Mouse (Mus musculus): ENCODE measurements around the gene Best2. TPM values are rescaled to one million over a fixed set of nuclear protein-coding genes. Genes with fewer than 3 reads are reported as not detected.

Gene Best2
- total and polyA plus RNA-seq, 2 experiments from 2014 or later: not detected

- Histone ChIP-seq H3K9me3 (replicated peaks; ENCODE audit: control insufficient read depth, low read length) (no peaks in the 10 kb centered on the region), H3K36me3 (replicated peaks; ENCODE audit: control insufficient read depth, insufficient read depth, low read length) (peaks cover 30% of the 10 kb centered on the region), H3K27me3 (ENCODE audit: control insufficient read depth, insufficient read depth, low read length) (no peaks in the 10 kb centered on the region), H3K4me1 (ENCODE audit: control insufficient read depth, insufficient read depth) (peaks cover 16% of the 10 kb centered on the region), H3K27ac (ENCODE audit: low read depth) (peak overlapping the region; percentile 43; the same call in 1 of the 2 replicates), H3K4me2 (ENCODE audit: low read depth, low read length) (no peak overlapping the region), H3K4me3 (ENCODE audit: low read depth, low read length) (no peak overlapping the region), H3K9ac (replicated peaks; ENCODE audit: low read depth, low read length) (no peak overlapping the region)
- no peak for TF ChIP-seq EP300 (IDR thresholded peaks at IDR 0.05; ENCODE audit: low read depth)
- peak; percentile 95 for TF ChIP-seq CTCF (IDR thresholded peaks at IDR 0.05; ENCODE audit: low read depth)
- DNase-seq (ENCODE audit: low spot score): peak; percentile 76
- WGBS: 45% methylated on average over 4 of the region's 4 CpGs
- ATAC-seq (ENCODE audit: insufficient read depth, low read depth): peak; percentile 13; the same call in 1 of the 2 replicates
Measured at GRCm38 (mm10) chr8:84973803-84974542, 40.4 kb downstream of the Best2 start.

DNA sequence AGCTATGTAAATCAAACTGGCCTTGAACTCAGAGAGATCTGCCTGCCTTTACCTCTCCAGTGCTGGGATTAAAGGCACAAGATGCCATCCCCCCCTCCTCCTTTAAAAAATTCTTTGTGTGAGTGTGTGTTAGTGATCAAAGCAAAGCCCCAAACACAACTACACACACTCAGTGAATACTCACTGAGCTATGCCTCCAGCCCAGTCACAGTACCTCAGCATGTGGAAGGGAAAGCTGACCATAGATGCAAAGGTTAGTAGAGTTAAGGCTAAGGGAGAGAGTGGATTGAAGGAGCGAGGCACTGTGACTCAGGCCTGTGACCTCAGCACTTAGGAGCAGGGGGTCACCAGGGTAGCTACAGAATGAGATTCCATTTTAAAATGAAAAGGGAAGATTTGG lies 41.3 kb downstream of the Best2 start:
- Histone ChIP-seq H3K9ac (replicated peaks; ENCODE audit: low read depth, low read length) (no peak overlapping the region), H3K4me1 (ENCODE audit: control insufficient read depth, insufficient read depth) (peaks cover 19% of the 10 kb centered on the region), H3K36me3 (replicated peaks; ENCODE audit: control insufficient read depth, insufficient read depth, low read length) (peaks cover 30% of the 10 kb centered on the region), H3K9me3 (replicated peaks; ENCODE audit: control insufficient read depth, low read length) (no peaks in the 10 kb centered on the region), H3K27me3 (ENCODE audit: control insufficient read depth, insufficient read depth, low read length) (no peaks in the 10 kb centered on the region), H3K27ac (ENCODE audit: low read depth) (peak overlapping the region; percentile 39; the same call in 1 of the 2 replicates), H3K4me3 (ENCODE audit: low read depth, low read length) (no peak overlapping the region), H3K4me2 (ENCODE audit: low read depth, low read length) (no peak overlapping the region)
- WGBS: 88% methylated on average over 1 of the region's 1 CpGs
- no peak for ATAC-seq (ENCODE audit: insufficient read depth, low read depth)
- DNase-seq (ENCODE audit: low spot score): no peak
- TF ChIP-seq EP300 (IDR thresholded peaks at IDR 0.05; ENCODE audit: low read depth) (no peak), CTCF (IDR thresholded peaks at IDR 0.05; ENCODE audit: low read depth) (no peak)

GRCm38 (mm10) chr8:84970913-84971312 lies 43.4 kb downstream of the Best2 start:
- Histone ChIP-seq H3K4me2 (ENCODE audit: low read depth, low read length) (peak overlapping the region; percentile 77), H3K4me1 (ENCODE audit: control insufficient read depth, insufficient read depth) (peaks cover 25% of the 10 kb centered on the region), H3K9me3 (replicated peaks; ENCODE audit: control insufficient read depth, low read length) (no peaks in the 10 kb centered on the region), H3K27ac (ENCODE audit: low read depth) (no peak overlapping the region), H3K9ac (replicated peaks; ENCODE audit: low read depth, low read length) (peak overlapping the region; percentile 84; the same call in 1 of the 2 replicates), H3K4me3 (ENCODE audit: low read depth, low read length) (no peak overlapping the region), H3K27me3 (ENCODE audit: control insufficient read depth, insufficient read depth, low read length) (no peaks in the 10 kb centered on the region), H3K36me3 (replicated peaks; ENCODE audit: control insufficient read depth, insufficient read depth, low read length) (peaks cover 30% of the 10 kb centered on the region)
- no peak for TF ChIP-seq EP300 (IDR thresholded peaks at IDR 0.05; ENCODE audit: low read depth)
- no peak for TF ChIP-seq CTCF (IDR thresholded peaks at IDR 0.05; ENCODE audit: low read depth)
- no peak for DNase-seq (ENCODE audit: low spot score)
- 43% methylated on average over 5 of the region's 5 CpGs for WGBS
- ATAC-seq (ENCODE audit: insufficient read depth, low read depth): no peak

GRCm38 (mm10) chr8:84970135-84970790 lies 44.1 kb downstream of the Best2 start:
- peak overlapping the region; percentile 84 for H3K9ac ChIP-seq (replicated peaks; ENCODE audit: low read depth, low read length)
- 9% methylated on average over 21 of the region's 21 CpGs for WGBS
- no peak for ATAC-seq (ENCODE audit: insufficient read depth, low read depth)
- H3K27ac ChIP-seq (ENCODE audit: low read depth): peak overlapping the region; percentile 83
- peaks cover 26% of the 10 kb centered on the region for H3K4me1 ChIP-seq (ENCODE audit: control insufficient read depth, insufficient read depth)
- H3K9me3 ChIP-seq (replicated peaks; ENCODE audit: control insufficient read depth, low read length): no peaks in the 10 kb centered on the region
- H3K36me3 ChIP-seq (replicated peaks; ENCODE audit: control insufficient read depth, insufficient read depth, low read length): peaks cover 30% of the 10 kb centered on the region
- H3K4me3 ChIP-seq (ENCODE audit: low read depth, low read length): peak overlapping the region; percentile 68
- DNase-seq (ENCODE audit: low spot score): no peak
- H3K4me2 ChIP-seq (ENCODE audit: low read depth, low read length): peak overlapping the region; percentile 77
- no peaks in the 10 kb centered on the region for H3K27me3 ChIP-seq (ENCODE audit: control insufficient read depth, insufficient read depth, low read length)
- no peak for TF ChIP-seq CTCF (IDR thresholded peaks at IDR 0.05; ENCODE audit: low read depth)
- 0 out of 2 replicates have a peak, but pooled peaks have one; percentile 4 for TF ChIP-seq EP300 (IDR thresholded peaks at IDR 0.05; ENCODE audit: low read depth)

GRCm38 (mm10) chr8:84969241-84970134 lies 44.8 kb downstream of the Best2 start, which contains the start of the genes Gm49661, Prdx2 and Rnaseh2a:
TSS of gene Gm49661 (minus strand) at chr8:84969433.
TSS of gene Prdx2 (plus strand) at chr8:84969587.
TSS of gene Rnaseh2a (minus strand) at chr8:84969767.
- H3K36me3 ChIP-seq (replicated peaks; ENCODE audit: control insufficient read depth, insufficient read depth, low read length): peaks cover 30% of the 10 kb centered on the region
- no peaks in the 10 kb centered on the region for H3K9me3 ChIP-seq (replicated peaks; ENCODE audit: control insufficient read depth, low read length)
- peaks cover 30% of the 10 kb centered on the region for H3K4me1 ChIP-seq (ENCODE audit: control insufficient read depth, insufficient read depth)
- DNase-seq (ENCODE audit: low spot score) (peak; percentile 71), ATAC-seq (ENCODE audit: insufficient read depth, low read depth) (peak; percentile 59)
- TF ChIP-seq EP300 (IDR thresholded peaks at IDR 0.05; ENCODE audit: low read depth) (peak; percentile 19; the same call in 1 of the 2 replicates), CTCF (IDR thresholded peaks at IDR 0.05; ENCODE audit: low read depth) (no peak)
- peak within 1 kb of the TSS; percentile 84 for H3K9ac ChIP-seq (replicated peaks; ENCODE audit: low read depth, low read length)
- H3K4me2 ChIP-seq (ENCODE audit: low read depth, low read length): peak within 1 kb of the TSS; percentile 77
- H3K27ac ChIP-seq (ENCODE audit: low read depth): peak within 1 kb of the TSS; percentile 83
- under 1% methylated on average over 56 of the region's 56 CpGs for WGBS
- H3K4me3 ChIP-seq (ENCODE audit: low read depth, low read length): peak within 1 kb of the TSS; percentile 68
- H3K27me3 ChIP-seq (ENCODE audit: control insufficient read depth, insufficient read depth, low read length): no peaks in the 10 kb centered on the region

Measured in heart, postnatal 0 days (tissue).